Mouse (Mus musculus): Measurements from ENCODE around the gene Lmtk2. TPM values are rescaled to one million over a fixed set of nuclear protein-coding genes. Genes with fewer than 3 reads are reported as not detected.
A peak's percentile ranks its signal among the peaks of the same experiment; 100 is the strongest.

The Lmtk2 gene
- polyA plus RNA-seq, 1 experiment from 2014 or later: 5.3 TPM

DNA sequence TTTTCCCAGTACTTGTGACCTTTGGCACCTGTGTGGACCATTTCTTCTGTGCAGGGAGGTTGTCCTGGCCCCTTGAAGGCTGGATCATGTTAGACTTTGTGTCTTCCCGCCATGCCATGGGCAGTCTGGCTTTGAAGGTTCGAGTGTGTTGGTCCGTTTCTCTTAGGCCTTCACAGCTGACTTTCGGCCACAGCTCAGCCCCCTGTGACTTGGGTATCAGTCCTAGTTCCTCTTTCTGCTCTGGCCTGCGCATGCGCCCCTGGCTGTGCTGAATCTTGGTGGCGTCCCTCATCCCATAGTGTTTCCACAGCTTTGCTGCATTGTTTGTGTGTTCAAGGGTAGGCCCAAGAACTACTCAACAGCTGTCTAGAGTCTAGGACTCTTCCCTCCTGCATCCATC lies 81.0 kb downstream of the Lmtk2 start:
- Histone ChIP-seq H3K27ac (no peak overlapping the region), H3K9ac (replicated peaks) (no peak overlapping the region), H3K36me3 (peaks cover 54% of the 10 kb centered on the region), H3K27me3 (no peaks in the 10 kb centered on the region), H3K4me1 (replicated peaks) (peaks cover 8% of the 10 kb centered on the region), H3K9me3 (no peaks in the 10 kb centered on the region), H3K4me3 (replicated peaks) (no peak overlapping the region), H3K4me2 (no peak overlapping the region)
- WGBS: 94% methylated on average over 7 of the region's 7 CpGs
- no peak for ATAC-seq (ENCODE audit: insufficient number of reproducible peaks, insufficient read depth, low FRiP score, low TSS enrichment, low read depth)

- Histone ChIP-seq H3K4me1 (replicated peaks) (peaks cover 8% of the 10 kb centered on the region), H3K9me3 (no peaks in the 10 kb centered on the region), H3K27ac (peak overlapping the region; percentile 35; the same call in 1 of the 2 replicates), H3K9ac (replicated peaks) (no peak overlapping the region), H3K27me3 (no peaks in the 10 kb centered on the region), H3K36me3 (peaks cover 52% of the 10 kb centered on the region), H3K4me2 (no peak overlapping the region), H3K4me3 (replicated peaks) (no peak overlapping the region)
- 66% methylated on average over 20 of the region's 20 CpGs for WGBS
- ATAC-seq (ENCODE audit: insufficient number of reproducible peaks, insufficient read depth, low FRiP score, low TSS enrichment, low read depth): no peak
Measured at GRCm38 (mm10) chr5:144182542-144183247, 82.5 kb downstream of the Lmtk2 start.

DNA sequence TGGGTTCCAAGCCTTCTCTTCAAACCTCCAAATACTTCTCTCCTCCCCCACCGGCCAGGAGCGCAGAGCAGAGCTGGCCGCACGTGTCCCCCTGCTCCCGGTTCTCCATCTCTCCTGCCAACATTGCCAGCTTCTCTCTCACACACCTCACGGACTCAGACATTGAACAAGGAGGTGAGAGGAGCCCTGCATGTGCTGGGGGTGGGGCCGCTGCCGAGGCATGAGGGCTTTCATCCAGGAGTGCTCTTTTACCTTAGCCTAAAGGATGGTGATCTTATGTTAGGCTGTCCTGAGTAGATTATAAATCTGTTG lies 83.0 kb downstream of the Lmtk2 start:
- ATAC-seq (ENCODE audit: insufficient number of reproducible peaks, insufficient read depth, low FRiP score, low TSS enrichment, low read depth): no peak
- H3K27me3 ChIP-seq: no peaks in the 10 kb centered on the region
- H3K4me3 ChIP-seq (replicated peaks): no peak overlapping the region
- peaks cover 8% of the 10 kb centered on the region for H3K4me1 ChIP-seq (replicated peaks)
- H3K9me3 ChIP-seq: no peaks in the 10 kb centered on the region
- H3K9ac ChIP-seq (replicated peaks): no peak overlapping the region
- H3K27ac ChIP-seq: no peak overlapping the region
- no peak overlapping the region for H3K4me2 ChIP-seq
- WGBS: 51% methylated on average over 8 of the region's 8 CpGs
- H3K36me3 ChIP-seq: peaks cover 54% of the 10 kb centered on the region

GRCm38 (mm10) chr5:144183647-144184335 lies 83.6 kb downstream of the Lmtk2 start:
- Histone ChIP-seq H3K27me3 (no peaks in the 10 kb centered on the region), H3K36me3 (peaks cover 57% of the 10 kb centered on the region), H3K9ac (replicated peaks) (no peak overlapping the region), H3K9me3 (no peaks in the 10 kb centered on the region), H3K27ac (no peak overlapping the region), H3K4me3 (replicated peaks) (no peak overlapping the region), H3K4me2 (no peak overlapping the region), H3K4me1 (replicated peaks) (peaks cover 8% of the 10 kb centered on the region)
- no peak for ATAC-seq (ENCODE audit: insufficient number of reproducible peaks, insufficient read depth, low FRiP score, low TSS enrichment, low read depth)
- WGBS: 77% methylated on average over 7 of the region's 7 CpGs

DNA sequence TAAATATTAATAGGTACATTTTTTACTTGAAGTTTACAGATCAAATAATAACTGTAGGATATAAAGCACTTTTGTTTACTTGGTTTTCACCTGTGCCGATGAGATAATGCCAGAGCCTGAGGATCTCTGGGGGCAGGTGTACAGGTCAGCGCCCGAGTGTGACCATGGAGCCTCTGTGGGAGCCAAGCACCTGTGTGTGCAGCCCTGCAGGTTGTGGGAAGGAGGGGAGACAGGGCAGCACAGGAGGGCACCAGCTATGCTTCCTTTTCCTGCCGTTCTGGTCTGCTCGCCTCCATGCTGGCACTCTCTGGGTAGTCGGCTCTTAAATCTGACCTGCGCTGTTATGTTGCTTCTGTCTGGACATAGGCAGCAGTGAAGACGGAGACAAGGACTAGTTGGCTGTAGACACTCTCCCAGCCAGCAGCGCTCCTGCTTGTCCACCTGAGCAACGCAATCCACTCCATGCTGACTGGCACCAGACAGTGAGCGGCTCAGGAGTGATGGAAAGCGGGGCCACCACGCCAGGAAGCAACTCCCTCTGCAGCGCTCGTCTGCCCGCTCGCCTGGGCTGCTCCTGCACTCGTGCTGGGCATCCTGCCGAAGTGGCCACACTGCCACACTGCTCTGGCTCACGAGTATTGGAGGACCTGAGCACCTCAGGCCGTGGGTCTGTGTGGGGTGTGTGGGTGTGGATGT lies 84.3 kb downstream of the Lmtk2 start:
- peaks cover 9% of the 10 kb centered on the region for H3K4me1 ChIP-seq (replicated peaks)
- no peak overlapping the region for H3K4me2 ChIP-seq
- ATAC-seq (ENCODE audit: insufficient number of reproducible peaks, insufficient read depth, low FRiP score, low TSS enrichment, low read depth): no peak; the same call in 1 of the 2 replicates
- H3K4me3 ChIP-seq (replicated peaks): no peak overlapping the region
- WGBS: 91% methylated on average over 21 of the region's 21 CpGs
- no peaks in the 10 kb centered on the region for H3K9me3 ChIP-seq
- peaks cover 51% of the 10 kb centered on the region for H3K36me3 ChIP-seq
- H3K27ac ChIP-seq: no peak overlapping the region
- H3K9ac ChIP-seq (replicated peaks): no peak overlapping the region
- H3K27me3 ChIP-seq: no peaks in the 10 kb centered on the region

GRCm38 (mm10) chr5:144188422-144188821 lies 88.2 kb downstream of the Lmtk2 start:
- H3K4me3 ChIP-seq (replicated peaks): no peak overlapping the region
- H3K4me2 ChIP-seq: no peak overlapping the region
- H3K36me3 ChIP-seq: peaks cover 35% of the 10 kb centered on the region
- H3K9me3 ChIP-seq: no peaks in the 10 kb centered on the region
- H3K4me1 ChIP-seq (replicated peaks): peaks cover 25% of the 10 kb centered on the region
- no peak overlapping the region for H3K27ac ChIP-seq
- WGBS: 81% methylated on average over 6 of the region's 6 CpGs
- H3K9ac ChIP-seq (replicated peaks): no peak overlapping the region
- H3K27me3 ChIP-seq: no peaks in the 10 kb centered on the region
- ATAC-seq (ENCODE audit: insufficient number of reproducible peaks, insufficient read depth, low FRiP score, low TSS enrichment, low read depth): no peak

DNA sequence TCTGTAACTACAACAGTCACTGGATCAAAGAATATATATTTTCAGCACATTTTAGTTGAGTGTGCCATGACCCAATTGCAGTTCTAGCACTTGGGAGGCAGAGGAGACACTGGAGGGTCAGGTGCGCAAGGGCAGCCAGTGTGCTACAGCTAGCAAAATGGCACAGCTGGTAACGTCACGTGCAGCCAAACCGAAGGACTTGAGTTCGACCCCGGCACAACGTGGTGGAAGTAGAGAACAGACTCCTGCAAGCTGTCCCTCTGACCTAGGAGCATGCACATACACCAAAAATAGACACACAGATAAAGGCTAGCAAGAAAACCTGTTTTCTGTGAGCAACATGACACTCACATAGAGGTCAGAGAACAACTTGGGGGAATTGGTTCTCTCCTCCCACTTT lies 89.1 kb downstream of the Lmtk2 start:
- H3K9ac ChIP-seq (replicated peaks): no peak overlapping the region
- peaks cover 20% of the 10 kb centered on the region for H3K4me1 ChIP-seq (replicated peaks)
- H3K4me3 ChIP-seq (replicated peaks): no peak overlapping the region
- H3K27me3 ChIP-seq: no peaks in the 10 kb centered on the region
- H3K36me3 ChIP-seq: peaks cover 33% of the 10 kb centered on the region
- H3K9me3 ChIP-seq: no peaks in the 10 kb centered on the region
- H3K27ac ChIP-seq: no peak overlapping the region
- H3K4me2 ChIP-seq: peak overlapping the region; percentile 63; the same call in 1 of the 2 replicates
- WGBS: 71% methylated on average over 7 of the region's 7 CpGs
- ATAC-seq (ENCODE audit: insufficient number of reproducible peaks, insufficient read depth, low FRiP score, low TSS enrichment, low read depth): no peak

GRCm38 (mm10) chr5:144189950-144190583 lies 89.8 kb downstream of the Lmtk2 start, which contains the start of gene Bhlha15:
Gene Bhlha15, plus strand, starts transcription at chr5:144190286.
- Histone ChIP-seq H3K4me1 (replicated peaks) (peaks cover 20% of the 10 kb centered on the region), H3K27me3 (no peaks in the 10 kb centered on the region), H3K9ac (replicated peaks) (0 out of 2 replicates have a peak within 1 kb of the TSS, but pooled peaks have one; percentile 18), H3K4me2 (peak within 1 kb of the TSS; percentile 63), H3K9me3 (no peaks in the 10 kb centered on the region), H3K4me3 (replicated peaks) (peak within 1 kb of the TSS; percentile 27), H3K36me3 (peaks cover 25% of the 10 kb centered on the region), H3K27ac (no peak within 1 kb of the TSS)
- ATAC-seq (ENCODE audit: insufficient number of reproducible peaks, insufficient read depth, low FRiP score, low TSS enrichment, low read depth): peak; percentile 49; the same call in 1 of the 2 replicates
- 5% methylated on average over 24 of the region's 26 CpGs for WGBS

GRCm38 (mm10) chr5:144191026-144191425 lies 90.8 kb downstream of the Lmtk2 start:
- no peak overlapping the region for H3K27ac ChIP-seq
- no peaks in the 10 kb centered on the region for H3K9me3 ChIP-seq
- 55% methylated on average over 23 of the region's 23 CpGs for WGBS
- no peak overlapping the region for H3K4me2 ChIP-seq
- no peak overlapping the region for H3K9ac ChIP-seq (replicated peaks)
- peaks cover 20% of the 10 kb centered on the region for H3K4me1 ChIP-seq (replicated peaks)
- ATAC-seq (ENCODE audit: insufficient number of reproducible peaks, insufficient read depth, low FRiP score, low TSS enrichment, low read depth): no peak
- peaks cover 16% of the 10 kb centered on the region; the same call in 1 of the 2 replicates for H3K36me3 ChIP-seq
- H3K4me3 ChIP-seq (replicated peaks): no peak overlapping the region
- H3K27me3 ChIP-seq: no peaks in the 10 kb centered on the region

DNA sequence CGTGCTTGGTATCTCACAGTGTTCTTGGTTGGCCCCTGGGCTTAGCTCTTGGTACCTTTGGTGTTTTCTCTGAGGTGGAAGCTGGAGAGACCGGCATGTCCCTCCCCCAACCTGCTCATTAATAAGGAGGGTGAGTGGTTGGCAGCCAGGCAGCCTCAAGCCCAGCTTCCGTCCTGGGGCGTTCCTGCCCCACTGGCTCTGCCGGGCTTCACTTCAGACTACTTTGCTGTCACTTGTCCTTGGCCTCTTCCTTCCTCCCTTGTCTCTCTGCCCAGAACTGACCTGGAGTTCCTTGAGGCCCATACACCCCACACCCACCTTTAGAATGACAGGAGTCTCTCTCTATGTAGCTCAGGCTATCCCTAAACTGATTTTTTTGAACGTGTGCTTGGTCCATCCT lies 92.4 kb downstream of the Lmtk2 start:
- Histone ChIP-seq H3K27ac (no peak overlapping the region), H3K4me3 (replicated peaks) (no peak overlapping the region), H3K4me2 (no peak overlapping the region), H3K36me3 (peaks cover 11% of the 10 kb centered on the region; the same call in 1 of the 2 replicates), H3K9me3 (no peaks in the 10 kb centered on the region), H3K27me3 (no peaks in the 10 kb centered on the region), H3K4me1 (replicated peaks) (peaks cover 20% of the 10 kb centered on the region), H3K9ac (replicated peaks) (no peak overlapping the region)
- 83% methylated on average over 6 of the region's 6 CpGs for WGBS
- no peak for ATAC-seq (ENCODE audit: insufficient number of reproducible peaks, insufficient read depth, low FRiP score, low TSS enrichment, low read depth)

- ATAC-seq (ENCODE audit: insufficient number of reproducible peaks, insufficient read depth, low FRiP score, low TSS enrichment, low read depth): no peak
- no peak overlapping the region for H3K4me3 ChIP-seq (replicated peaks)
- H3K27me3 ChIP-seq: no peaks in the 10 kb centered on the region
- no peak overlapping the region for H3K27ac ChIP-seq
- WGBS: 77% methylated on average over 7 of the region's 7 CpGs
- H3K9ac ChIP-seq (replicated peaks): no peak overlapping the region
- H3K4me1 ChIP-seq (replicated peaks): peaks cover 19% of the 10 kb centered on the region
- H3K4me2 ChIP-seq: no peak overlapping the region
- peaks cover 18% of the 10 kb centered on the region; the same call in 1 of the 2 replicates for H3K36me3 ChIP-seq
- H3K9me3 ChIP-seq: no peaks in the 10 kb centered on the region
Measured at GRCm38 (mm10) chr5:144194416-144194815, 94.2 kb downstream of the Lmtk2 start.
